Mouse (Mus musculus) cerebellum, adult 11 months (tissue): ENCODE results near the gene Nt5m.

ENCODE experiments used
- DNase-seq: peaks from one replicate; pipeline ENCODE4 v3.0.0; 2022

Nt5m gene

DNA sequence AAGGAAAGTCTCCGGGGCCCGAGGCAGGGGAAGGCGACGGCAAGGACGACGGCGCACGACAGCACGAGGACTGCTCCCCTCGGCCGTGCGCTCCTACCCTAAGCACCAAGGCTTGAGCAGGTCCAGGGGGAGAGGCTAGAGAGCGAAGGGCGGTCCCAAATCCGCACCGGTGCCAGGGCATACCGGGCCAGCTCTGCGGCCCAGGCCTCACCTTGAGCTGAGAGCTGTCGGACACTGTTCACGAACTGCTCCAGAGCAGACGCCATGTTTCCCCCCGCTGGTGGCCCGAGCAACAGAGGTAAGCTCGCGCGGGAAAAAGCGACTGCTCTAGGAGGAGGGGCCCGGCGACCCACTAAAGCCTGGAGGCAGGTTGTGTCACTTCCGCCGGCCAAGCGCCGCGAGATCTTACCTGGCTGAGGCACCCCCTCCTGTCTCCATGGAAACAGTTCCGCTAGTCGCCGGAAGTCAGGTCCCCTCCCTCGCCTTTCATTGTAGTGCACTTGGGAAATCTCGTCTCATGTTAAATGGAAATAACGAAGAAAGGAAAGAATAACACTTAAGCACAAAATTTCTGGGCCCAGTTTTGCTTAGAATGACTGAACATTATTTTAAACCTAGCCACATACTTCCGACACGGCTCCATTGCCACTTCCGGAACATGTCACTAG is 346 bp downstream of the Nt5m start, which contains the start of gene Cops3:
Gene Cops3, minus strand, starts transcription at position 380 of the 668 bp plus-strand sequence.
- peak; percentile 92 for DNase-seq

DNA sequence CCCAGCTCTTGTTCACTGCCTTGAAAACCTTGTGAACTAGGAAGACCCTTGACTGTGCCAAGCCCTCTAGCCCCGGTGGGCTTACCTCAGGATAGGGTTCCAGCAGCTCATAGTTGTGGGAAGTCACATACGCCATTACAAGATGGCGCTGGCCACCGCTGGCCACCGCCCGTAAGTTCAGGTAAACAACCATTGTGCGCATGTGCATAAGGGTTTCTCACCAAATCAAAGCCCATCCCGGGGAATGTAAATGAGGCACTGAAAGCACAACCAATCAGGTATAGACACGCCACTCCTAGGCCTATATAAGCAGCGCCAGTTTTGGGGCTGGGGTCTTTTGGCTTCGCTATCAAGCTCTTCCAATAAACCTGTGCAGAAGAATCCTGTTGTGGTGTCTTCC is 7.1 kb downstream of the Nt5m start:
- no peak for DNase-seq

DNA sequence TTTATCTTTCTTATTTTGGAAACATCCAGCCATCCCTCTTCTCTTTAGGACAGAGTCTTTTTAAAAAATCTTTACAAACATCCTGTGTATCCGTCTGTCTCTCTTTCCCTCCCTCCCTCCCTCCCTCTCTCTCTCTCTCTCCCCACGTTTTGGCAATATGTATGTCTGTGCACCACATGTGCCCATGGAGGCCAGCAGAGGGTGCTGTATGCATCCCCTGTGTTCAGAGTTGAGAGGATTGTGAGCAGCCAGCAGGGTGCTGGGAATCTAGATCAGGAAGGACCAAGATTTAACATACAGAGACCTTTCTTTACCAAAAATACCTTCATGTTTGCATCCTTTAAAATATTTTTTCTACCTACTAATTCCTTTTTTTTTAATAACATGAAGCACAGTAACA is 7.9 kb downstream of the Nt5m start:
- DNase-seq, result peak; percentile 38

DNA sequence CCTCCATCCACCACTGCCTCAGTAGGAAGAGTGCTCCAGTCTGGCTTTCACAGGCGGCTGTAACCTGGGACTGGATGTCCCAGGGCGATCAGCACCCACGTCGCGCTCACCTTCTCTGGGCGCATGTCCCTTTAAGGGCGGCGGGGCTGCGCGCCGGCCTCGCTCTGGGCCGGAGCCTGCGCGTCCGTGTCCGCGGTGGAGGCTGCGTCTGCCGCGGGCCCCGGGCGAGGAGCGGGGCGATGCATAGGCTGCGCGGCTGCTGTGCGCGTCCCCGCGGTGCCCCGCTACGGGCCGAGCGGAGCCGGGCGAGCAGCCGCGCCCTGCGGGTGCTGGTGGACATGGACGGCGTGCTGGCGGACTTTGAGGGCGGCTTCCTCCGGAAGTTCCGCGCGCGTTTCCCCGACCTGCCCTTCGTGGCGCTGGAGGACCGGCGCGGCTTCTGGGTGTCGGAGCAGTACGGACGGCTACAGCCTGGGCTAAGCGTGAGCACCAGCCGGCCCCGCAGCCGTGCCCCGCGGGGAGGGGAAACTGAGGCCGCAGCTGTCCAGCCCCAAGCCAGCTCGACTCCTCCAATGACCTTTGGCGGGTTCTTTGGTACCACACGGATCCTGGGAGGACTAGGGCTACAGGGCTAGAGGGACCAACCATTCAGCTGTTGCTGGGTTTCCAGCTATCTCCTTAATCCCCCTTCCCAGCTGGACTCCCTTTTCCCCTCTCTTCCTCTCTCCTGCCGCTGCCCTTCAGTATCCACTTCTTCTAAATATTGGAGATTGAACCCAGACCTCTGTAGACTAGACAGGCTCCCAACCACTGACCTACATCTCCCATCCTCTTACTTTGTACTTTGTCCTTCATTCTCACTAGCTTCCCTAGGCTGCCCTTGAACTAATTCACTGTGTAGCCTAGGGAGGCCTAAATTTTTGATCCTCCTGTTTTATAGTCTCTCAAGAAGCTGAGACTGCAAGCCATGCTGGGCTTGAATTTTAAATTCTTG is 8.9 kb downstream of the Nt5m start:
- DNase-seq, result peak; percentile 71

DNA sequence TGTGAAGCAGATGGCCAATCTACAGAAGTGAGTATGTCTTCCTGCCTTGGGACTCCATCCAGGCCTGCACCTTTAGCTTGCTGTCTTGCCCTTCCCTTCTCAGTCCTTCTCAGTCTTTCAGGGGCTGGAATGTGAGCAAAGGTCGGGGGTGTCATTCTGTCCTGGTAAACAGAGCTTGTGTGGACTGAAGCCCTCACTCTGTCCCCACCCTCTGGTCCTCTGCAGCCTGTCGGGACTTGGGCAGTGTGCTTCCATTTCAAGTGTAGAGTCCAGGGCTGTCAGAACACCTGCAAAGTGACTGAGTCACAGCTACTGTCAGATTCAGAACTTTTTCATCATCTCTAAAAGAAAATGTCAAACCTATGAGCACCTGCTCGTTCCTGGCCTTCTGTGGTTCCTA is 13.6 kb downstream of the Nt5m start:
- no peak for DNase-seq

DNA sequence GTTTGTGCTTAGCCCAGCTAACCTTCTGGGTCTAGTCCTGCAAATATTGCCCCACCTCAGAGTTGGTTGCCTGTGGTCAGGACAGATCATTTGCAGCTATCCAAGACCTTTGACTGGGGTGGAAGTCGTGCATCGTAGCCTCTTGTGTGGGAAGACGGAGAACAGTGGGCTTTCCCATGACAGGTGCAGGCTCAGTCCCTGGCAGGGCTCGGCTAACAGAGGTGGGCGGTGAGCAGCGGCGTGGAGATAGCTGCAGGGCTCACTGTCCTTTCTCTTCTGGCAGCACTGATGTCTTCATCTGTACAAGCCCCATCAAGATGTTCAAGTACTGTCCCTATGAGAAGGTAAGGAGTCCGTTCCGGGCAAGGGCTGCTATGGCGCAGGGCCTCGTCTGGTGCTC is 21.2 kb downstream of the Nt5m start:
- DNase-seq, result no peak

DNA sequence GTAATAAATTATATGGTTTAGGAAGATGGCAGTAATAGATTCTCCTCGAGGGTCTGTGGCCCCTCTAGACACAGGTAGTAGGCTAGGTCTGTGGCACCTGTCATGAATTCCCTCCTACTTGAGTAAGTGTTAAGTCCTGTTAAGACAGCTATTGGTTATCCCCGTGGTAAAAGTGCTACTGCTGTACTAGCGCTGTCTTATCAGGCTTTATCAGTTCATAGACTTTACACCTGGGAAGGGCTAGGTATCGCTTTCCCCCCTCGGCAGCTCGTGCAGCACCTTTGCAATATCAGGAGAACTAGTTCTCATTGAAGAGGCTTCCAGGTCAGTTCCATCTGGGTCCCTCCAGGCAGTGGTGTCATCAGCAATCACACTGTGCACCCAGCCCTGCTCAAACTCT is 25.1 kb downstream of the Nt5m start:
- no peak for DNase-seq

DNA sequence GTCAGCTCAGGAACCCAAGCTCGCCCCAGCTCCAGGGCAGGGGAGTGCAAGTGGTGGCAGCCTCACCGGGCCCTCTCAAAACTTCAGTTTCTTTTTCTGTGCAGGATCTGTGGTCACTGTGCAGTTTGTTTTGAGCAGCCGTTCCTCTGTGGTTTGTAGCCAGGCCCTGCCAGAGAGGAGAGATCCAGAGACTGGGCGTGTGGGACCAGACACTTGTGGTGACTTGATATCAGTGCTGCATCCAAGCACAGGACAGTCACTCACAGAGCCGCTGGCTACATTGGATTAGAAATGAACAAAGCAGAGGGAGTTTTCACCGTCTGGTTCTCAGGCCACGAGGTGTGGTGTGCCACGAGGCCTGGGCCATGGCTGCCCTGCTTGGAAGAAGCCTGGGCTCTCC is 32.9 kb downstream of the Nt5m start:
- DNase-seq, result no peak

DNA sequence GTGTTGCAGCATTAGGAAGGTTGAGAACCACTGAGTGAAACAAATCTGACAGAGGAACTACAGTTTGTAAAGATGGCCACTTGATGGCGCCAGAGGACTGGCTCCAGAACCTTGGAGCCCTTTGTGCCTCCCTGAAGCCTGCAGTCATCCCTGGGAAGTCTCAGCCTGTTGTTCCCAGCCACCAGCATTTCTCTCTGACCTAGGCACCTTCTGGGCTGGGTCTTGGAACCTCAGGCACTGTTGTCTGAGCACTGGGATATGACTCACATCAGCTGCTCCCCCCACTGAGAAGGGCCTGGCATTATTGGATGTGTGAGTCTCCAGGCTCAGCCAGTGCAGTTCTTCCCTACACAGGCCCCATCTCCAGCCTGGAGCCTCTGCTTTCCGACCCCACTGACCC is 40.8 kb downstream of the Nt5m start:
- DNase-seq, result peak; percentile 76

DNA sequence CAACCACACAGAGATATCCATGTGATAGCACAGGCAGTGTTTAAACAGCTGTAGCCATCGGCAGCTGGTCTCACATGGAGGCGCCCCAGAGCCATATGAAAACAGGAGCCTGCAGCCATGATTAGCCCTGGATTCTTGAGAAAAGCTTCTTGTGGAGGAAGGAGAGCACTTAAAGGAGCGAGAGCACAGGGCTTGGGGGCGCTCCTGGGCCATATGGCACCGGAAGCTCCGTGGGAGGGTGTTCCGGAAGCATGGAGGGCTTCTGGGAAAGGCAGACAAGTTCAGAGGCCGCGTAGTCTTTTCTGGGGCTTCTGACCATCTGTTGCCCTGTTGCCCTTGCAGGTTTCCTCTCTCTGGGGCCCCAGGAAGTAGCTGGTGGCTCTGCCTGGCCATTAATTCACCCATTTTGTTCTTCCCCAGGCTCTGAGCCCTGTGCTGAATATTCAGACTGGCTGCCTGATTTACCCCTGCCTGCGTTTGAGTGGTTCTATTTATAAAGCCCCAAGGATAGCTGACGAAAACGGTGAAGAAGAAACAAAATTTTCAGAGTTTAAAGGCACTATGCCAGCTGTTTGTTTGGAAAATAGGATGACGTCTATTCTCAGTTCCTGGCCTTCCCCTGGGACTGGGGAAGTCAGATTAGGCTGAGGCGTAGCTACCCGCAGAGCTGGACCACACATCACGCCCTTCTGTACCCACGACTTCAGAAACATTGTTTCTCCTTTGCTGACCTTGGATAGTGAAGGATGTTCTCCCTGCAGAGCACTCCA is 46.2 kb downstream of the Nt5m start:
- DNase-seq, result no peak

DNA sequence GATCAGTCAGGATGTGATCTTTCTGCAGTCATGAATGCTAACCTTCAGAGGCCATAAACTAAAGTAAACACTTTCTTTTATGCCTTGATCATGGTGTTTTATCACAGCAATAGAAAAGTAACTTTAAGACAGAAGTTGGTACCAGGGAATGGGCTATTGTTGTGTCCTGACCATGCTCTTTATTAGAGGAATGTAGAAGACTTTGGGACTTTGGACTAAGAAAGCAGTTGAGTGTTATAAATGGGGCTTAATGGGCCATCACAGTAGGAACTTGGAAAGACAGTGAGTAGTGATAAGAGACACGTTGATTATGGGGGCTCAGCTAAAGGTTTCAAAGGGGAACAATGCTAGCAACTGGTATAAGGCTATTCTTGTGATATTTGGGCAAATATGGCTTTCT is 47.7 kb downstream of the Nt5m start:
- no peak for DNase-seq

DNA sequence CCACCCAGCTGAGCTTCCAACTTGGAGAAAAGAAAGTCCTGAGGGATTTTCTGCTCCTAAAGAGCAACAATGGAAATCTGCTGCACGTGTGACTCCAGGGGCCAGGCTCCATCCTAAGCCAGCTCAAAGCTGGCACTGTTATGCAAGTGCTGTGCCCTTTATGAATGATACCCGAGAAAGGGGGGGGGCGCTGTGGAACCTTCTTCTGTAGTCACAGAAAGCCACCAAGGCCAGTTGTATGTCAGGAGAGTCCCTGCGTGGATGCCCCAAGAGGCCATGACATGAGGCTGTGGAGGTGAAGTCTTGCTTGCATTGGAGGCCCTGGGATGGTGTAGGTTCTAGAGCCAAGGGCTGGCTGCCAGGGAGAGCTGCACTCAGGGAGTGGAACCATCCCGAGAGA is 48.9 kb downstream of the Nt5m start:
- no peak for DNase-seq

DNA sequence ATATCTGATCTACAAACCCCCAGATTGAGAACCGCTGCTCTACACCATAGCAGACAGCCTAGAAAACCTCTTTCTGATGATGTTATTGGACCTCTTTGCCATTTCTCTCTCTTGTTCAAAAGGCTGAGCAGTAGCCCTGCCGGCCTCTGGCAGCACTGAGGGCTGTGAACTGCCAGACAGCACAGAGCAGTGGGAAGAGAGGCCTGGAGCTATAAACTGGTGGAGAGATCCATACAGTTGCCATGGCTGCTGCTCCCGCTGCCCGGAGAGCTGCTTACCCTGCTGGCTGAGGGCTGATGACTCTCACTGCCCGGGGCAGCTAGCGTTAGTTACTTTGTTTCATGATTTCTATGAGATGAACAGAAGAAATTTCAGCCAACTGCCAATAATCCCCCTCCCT is 52.6 kb downstream of the Nt5m start:
- DNase-seq, result no peak

DNA sequence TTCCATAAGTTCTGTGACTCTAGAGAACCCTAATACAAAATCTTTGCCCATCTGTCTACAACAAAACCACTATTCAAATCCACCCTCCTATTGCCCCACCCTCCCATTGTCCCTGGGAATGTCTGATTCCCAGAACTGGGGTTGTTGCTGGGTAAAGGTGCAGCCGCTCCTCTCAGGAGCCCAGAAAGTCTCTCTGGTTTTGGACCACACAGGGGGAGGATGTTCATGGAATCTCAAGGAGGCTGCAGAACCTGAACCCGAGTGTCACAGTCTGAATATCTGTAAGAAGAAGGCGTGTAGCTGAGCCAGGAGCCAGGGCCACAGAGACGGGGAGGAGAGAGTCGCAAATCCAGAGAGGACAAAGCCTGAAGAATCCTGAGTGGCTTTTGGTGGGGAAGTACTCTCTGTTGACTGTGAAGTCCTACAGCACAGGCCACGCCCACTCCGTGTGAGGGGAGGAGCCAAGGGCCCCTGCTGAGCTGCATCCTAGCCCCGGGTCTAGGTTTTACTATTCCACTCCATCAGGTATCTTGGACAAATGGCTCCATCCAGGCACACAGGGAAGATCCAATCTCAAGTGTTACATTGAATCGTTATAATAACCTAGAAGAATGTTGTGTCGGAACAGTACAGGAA is 54.0 kb downstream of the Nt5m start:
- no peak for DNase-seq

DNA sequence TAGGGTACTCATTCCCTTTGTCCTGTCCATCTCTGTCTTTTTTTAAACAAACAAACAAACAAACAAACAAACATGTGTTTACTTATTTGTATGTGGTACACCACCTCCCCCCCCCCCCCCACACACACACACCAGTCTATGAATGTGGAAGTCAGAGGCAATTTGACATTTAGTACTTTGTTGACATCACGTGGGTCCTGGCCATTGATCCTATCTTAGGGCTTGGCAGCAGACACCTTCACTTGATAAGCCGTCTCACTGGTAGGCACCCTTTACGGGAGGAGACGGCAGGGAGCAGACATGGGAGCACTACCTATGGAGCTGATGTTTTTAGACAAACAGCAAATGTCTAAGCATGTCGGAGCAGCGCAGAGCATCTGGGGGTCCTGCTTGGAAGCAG is 55.7 kb downstream of the Nt5m start:
- no peak for DNase-seq

DNA sequence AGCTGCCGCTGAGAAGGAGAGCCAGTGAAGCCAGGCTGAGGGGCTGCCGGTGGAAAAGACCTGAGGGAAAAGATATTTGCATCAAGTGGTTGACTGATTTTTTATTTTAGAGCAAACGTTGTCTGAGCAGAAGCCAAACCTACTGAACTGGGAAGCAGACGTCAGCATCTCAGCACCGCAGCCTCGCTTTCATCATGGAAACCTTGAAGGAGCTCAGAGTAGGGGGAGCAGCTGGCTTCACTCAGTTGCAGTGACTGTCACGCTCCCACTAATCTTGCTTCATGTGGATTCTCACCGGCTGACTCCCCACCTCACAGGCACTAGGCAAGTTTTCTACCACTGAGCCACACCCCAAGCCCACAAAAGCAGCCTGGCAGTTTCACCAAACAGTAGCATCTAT is 56.1 kb downstream of the Nt5m start:
- no peak for DNase-seq

DNA sequence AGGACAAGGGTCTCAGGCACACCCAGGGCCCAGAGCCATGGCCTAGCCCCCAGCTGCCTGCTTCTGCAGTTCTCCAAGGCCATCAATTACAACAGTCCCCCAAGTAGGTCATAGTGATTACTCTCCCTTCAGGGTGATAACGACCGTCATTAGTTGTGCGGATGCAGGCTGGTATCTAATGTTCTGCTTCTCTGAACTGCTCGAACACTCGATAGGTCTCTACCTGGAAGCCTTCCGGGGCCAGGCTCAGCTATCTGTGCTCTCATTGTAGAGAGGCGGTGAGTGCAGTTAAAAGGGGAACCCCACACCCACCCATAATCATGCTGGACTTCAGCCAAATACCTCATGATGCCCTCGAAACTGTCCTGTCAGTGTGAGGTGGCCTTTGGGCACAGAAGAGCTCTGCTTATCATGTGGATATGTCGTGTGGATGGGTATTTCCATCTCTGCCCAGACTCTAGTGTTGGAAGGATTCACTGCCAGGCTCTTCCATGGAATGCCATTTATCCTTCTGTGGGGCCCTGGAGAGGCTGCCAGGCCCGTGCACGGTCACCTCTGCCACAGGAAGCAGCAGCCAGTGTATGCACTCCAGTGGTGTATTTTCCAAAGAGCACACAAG is 58.8 kb downstream of the Nt5m start:
- no peak for DNase-seq

DNA sequence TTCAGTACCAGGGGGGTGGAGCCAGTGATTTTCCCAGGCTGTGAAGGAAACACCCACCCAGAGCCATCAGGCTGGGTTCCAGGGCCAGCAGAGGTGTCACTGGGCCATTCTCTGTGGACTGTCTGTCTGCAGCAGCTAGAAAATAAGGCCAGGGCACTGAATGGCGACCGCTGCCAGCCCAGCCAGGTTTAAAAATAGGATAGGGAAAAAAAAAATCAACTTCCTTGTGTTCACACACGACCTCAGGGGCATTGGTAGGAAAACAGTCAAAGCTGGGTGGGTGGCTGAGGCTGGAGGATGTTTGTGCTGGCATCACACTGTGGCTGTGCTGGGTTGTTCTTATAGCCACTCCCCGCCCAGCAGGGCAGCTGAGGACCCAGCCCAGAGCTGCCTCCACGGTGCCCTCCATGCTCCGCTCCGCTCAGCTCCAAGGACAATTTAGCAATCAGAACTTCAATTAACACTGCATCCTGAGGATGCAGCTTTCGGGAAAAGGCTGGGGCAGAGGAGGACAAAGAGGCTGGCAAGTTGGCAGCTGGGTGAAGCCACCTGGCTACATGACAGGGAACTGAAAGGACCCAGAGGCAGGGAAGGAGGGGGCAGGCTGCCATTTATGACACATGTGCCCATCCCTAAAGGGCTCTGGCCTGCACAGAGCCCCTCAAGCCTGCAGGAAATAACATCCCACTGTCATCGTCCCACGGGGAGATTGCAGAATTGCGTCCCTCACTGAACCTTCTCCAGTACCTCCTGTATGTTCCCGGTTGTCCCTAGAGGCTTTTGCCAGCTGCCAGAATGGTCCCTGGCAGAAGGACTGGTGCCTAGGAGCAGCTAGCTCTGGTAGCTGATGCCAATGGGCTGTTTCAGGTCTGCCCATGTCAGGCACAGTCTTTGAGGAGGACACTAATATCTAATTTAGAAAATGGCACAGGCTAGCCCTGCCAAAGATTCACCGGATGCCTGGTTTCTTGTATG is 60.8 kb downstream of the Nt5m start:
- DNase-seq, result no peak

DNA sequence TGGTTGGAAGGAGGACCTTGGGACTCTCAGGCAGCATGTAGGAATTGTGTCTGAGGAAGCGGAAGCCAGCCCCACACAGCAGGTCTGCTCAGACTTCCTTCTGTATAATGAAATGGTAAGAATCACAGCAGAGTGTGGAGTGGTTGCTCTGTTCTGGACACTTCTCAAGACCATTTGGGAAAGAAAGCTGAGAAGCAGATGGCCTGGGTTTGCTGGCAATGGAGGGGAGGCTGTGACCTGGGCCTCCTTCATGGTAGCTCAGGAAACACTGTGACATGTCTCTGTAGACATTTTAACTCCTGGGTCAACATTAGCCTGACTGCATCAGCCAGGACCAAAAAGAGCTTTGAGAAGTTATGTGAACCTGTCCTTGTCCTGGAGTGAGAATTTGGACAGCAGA is 61.7 kb downstream of the Nt5m start:
- no peak for DNase-seq

DNA sequence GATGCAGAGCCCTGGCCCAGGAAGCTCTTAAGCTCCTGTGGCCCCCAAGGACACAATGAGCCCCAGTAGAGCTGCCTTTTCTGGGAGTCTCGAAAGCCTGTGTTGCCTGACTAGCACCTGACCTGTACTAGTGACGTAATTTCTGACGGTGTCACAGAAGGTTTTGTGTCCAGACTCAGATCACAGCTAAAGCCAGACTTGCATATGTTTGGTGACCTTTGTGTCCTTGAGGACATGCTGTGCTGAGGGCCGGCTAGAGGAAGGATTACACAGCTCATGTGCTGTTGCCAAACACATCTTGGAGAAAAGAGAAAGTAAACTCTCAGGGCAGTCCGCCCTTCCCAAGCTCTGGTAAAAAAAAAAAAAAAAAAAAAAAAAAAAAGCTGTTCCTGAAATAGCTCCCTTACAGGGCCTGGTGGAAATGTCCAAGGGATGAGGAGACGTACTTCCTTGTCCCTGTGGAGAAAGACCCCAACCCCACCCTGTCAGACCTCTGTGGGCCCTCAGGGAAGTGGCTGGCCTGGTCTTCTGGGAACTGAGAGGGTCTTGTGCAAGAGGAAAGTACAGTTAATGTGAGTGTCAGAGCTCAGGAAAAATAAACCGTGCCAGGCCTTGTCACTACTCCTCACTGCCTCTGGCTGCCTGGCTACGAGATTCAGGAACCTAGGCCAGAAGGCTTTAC is 62.9 kb downstream of the Nt5m start:
- no peak for DNase-seq
